Mouse (Mus musculus) layer of hippocampus, postnatal 25 days (tissue): ENCODE data around the gene Nme1. TPM values are rescaled to one million over a fixed set of nuclear protein-coding genes. Genes with fewer than 3 reads are reported as not detected.

Source experiments
- DNase-seq, 2 experiments: peaks; one replicate each; pipeline ENCODE4 v3.0.0; 2022; ENCODE audit warnings: mixed read lengths in 2 of 2, low spot score in 1 of 2; ENCODE audit errors: extremely low spot score in 1 of 2
- total RNA-seq, 2 experiments: library from RNA; stranded (reverse); gene quantifications; 2 replicates each; pipeline ENCODE4 v1.2.3; 2021

Gene Nme1
- total RNA-seq, result 10 to 100 TPM; 79.8 to 86.1 TPM

- peak; percentile 98 for DNase-seq
Observed at GRCm38 (mm10) chr11:93968005-93968847, at the start of gene Nme1, which contains the start of gene Gm20390. Nme1 (minus strand) TSS chr11:93968521. Gm20390 (minus strand) TSS chr11:93968293.

- no peak for DNase-seq
Observed at GRCm38 (mm10) chr11:94003346-94003745, 35.0 kb upstream of the Nme1 start.

GRCm38 (mm10) chr11:93999276-93999675, 31.0 kb upstream of the Nme1 start:
- no peak for DNase-seq

GRCm38 (mm10) chr11:93997141-93997775, 28.9 kb upstream of the Nme1 start:
- no peak for DNase-seq

GRCm38 (mm10) chr11:93996306-93997140, 28.2 kb upstream of the Nme1 start:
- peak; percentile 7 to 44 for DNase-seq

- peak; percentile 70 to 80 for DNase-seq
Observed at GRCm38 (mm10) chr11:93995720-93996305, 27.5 kb upstream of the Nme1 start, which contains the start of gene Spag9. Spag9 (plus strand) TSS chr11:93996091.

- DNase-seq, result peak; percentile 27 to 48
Observed at GRCm38 (mm10) chr11:93995111-93995719, 26.9 kb upstream of the Nme1 start.

GRCm38 (mm10) chr11:93994531-93994930, 26.2 kb upstream of the Nme1 start:
- DNase-seq, result no peak

GRCm38 (mm10) chr11:93988328-93989062, 20.2 kb upstream of the Nme1 start:
- DNase-seq, result no peak

GRCm38 (mm10) chr11:93987625-93988327, 19.5 kb upstream of the Nme1 start:
- no peak for DNase-seq

- no peak for DNase-seq
Observed at GRCm38 (mm10) chr11:93987026-93987425, 18.7 kb upstream of the Nme1 start.

- no peak for DNase-seq
Observed at GRCm38 (mm10) chr11:93986298-93986697, 18.0 kb upstream of the Nme1 start.

- no peak for DNase-seq
Observed at GRCm38 (mm10) chr11:93985265-93985664, 16.9 kb upstream of the Nme1 start.

GRCm38 (mm10) chr11:93984619-93985018, 16.3 kb upstream of the Nme1 start:
- DNase-seq, result no peak

GRCm38 (mm10) chr11:93979502-93980049, 11.3 kb upstream of the Nme1 start:
- DNase-seq, result no peak

- DNase-seq, result no peak
Observed at GRCm38 (mm10) chr11:93972951-93973350, 4.6 kb upstream of the Nme1 start.

GRCm38 (mm10) chr11:93969799-93970198, 1.5 kb upstream of the Nme1 start:
- DNase-seq, result no peak

- DNase-seq, result no peak
Observed at GRCm38 (mm10) chr11:93969171-93969570, 850 bp upstream of the Nme1 start.

- DNase-seq, result no peak
Observed at GRCm38 (mm10) chr11:93968848-93969128, 467 bp upstream of the Nme1 start.
